Mouse (Mus musculus) testis, adult 2 months (tissue): Measurements from ENCODE around the gene Hilpda.

Source experiments
- CTCF ChIP-seq: fragments of 200-500 bp; IDR thresholded peaks from 2 replicates; pipeline ENCODE4 v1.5.1; 2012; ENCODE audit warnings: low read depth, mild to moderate bottlenecking, inconsistent platforms, low read length, moderate library complexity; ENCODE audit not compliant: control insufficient read depth, insufficient read depth, insufficient replicate concordance
- POLR2A ChIP-seq: fragments of 200-500 bp; IDR thresholded peaks from 2 replicates; pipeline ENCODE4 v1.6.1; 2012; ENCODE audit warnings: low read depth, mild to moderate bottlenecking, inconsistent platforms, low read length, moderate library complexity; ENCODE audit not compliant: control insufficient read depth

- TF ChIP-seq CTCF (no peak), POLR2A (no peak)
Observed at GRCm38 (mm10) chr6:29229265-29229913, 42.9 kb upstream of the Hilpda start.
